9 mouse cellular contexts compared by ENCODE assay signal in the genomic region with DNA sequence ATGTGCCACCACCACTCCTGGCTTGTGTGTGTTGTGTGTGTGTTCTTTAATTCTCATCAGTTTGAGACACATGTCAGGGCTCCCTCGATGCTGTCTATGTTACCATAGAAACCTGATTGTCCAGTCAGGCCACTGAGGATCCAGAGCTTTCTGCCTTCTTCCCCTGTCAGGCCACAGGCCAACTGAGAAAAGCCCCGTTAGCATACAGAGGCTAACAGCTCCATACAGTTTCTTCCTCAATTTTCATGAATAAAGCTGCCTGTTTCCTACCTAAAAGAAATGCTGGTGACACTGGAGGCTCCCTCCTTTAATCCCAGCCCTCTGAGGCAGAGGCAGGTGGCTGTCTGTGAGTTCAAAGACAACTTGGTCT. TPM values are rescaled to one million over a fixed set of nuclear protein-coding genes. Genes with fewer than 3 reads are reported as not detected.
DNase-seq lines count a peak whose midpoint lies in the region; ATAC-seq and TF ChIP-seq lines count a peak whose summit lies in the region.
"Had no signal": no experiment of that assay in that cellular context is flagged by ENCODE, and none has a peak within 500 bp of the region (broad histone marks: within the 10 kb centered on the region; RNA-seq: fewer than 3 reads in every experiment).

No protein-coding gene starts in this region.

- H3K36me3 ChIP-seq in neural tube, embryonic 11.5 days (ENCODE audit: control insufficient read depth, insufficient read depth, low read length): peaks cover 8% of the 10 kb centered on the region
- H3K36me3 ChIP-seq in limb, embryonic 14.5 days (ENCODE audit: control insufficient read depth, insufficient read depth, low read length): peaks cover 40% of the 10 kb centered on the region
- peaks cover 19% of the 10 kb centered on the region for H3K36me3 ChIP-seq in stomach, embryonic 15.5 days

- WGBS in neural tube, embryonic 11.5 days: 64% methylated on average over 2 of the region's 2 CpGs
- whole genome bisulfite sequencing in limb, embryonic 14.5 days: 71% methylated on average over 2 of the region's 2 CpGs
- 63% methylated on average over 2 of the region's 2 CpGs for WGBS in stomach, embryonic 15.5 days

- peak; percentile 48 for DNase-seq in cerebellum, adult 11-12 months
- DNase-seq in cerebellum, adult 11 months: no peak
- no peak for DNase-seq in neural tube, embryonic 11.5 days (ENCODE audit: low spot score)
- DNase-seq in neural tube, embryonic 10.5 days (ENCODE audit: extremely low spot score, low spot score): no peak
- DNase-seq in limb, embryonic 14.5 days (ENCODE audit: low spot score): no peak
- no peak for DNase-seq in ovary, adult 18-20 months (ENCODE audit: low spot score)
- no peak for DNase-seq in testis, postnatal 14 days (ENCODE audit: low spot score)
- DNase-seq: lung, adult 18-20 months had no signal

- H3K4me2 ChIP-seq in neural tube, embryonic 11.5 days (ENCODE audit: low read depth): peak overlapping the region; percentile 85
- H3K4me2 ChIP-seq in limb, embryonic 14.5 days (replicated peaks; ENCODE audit: low read depth, low read length, severe bottlenecking): peak overlapping the region; percentile 91
- peak overlapping the region; percentile 86 for H3K4me2 ChIP-seq in stomach, embryonic 15.5 days

- H3K4me1 ChIP-seq in neural tube, embryonic 11.5 days (ENCODE audit: control insufficient read depth, insufficient read depth, low read length): peaks cover 26% of the 10 kb centered on the region
- H3K4me1 ChIP-seq in limb, embryonic 14.5 days (ENCODE audit: control insufficient read depth, insufficient read depth, low read length): peaks cover 26% of the 10 kb centered on the region
- peaks cover 48% of the 10 kb centered on the region for H3K4me1 ChIP-seq in stomach, embryonic 15.5 days

- no peak for ATAC-seq in neural tube, embryonic 11.5 days (ENCODE audit: insufficient read depth, low FRiP score, low TSS enrichment)
- ATAC-seq in limb, embryonic 14.5 days (ENCODE audit: low FRiP score, low read depth): no peak
- no peak for ATAC-seq in stomach, embryonic 15.5 days (ENCODE audit: insufficient read depth, low FRiP score, low read depth)

- H3K9ac ChIP-seq in neural tube, embryonic 11.5 days (ENCODE audit: low read length): peak overlapping the region; percentile 77; the same call in 1 of the 2 replicates
- peak overlapping the region; percentile 71; the same call in 1 of the 2 replicates for H3K9ac ChIP-seq in limb, embryonic 14.5 days (ENCODE audit: low read depth, low read length, severe bottlenecking)
- H3K9ac ChIP-seq in stomach, embryonic 15.5 days: no peak overlapping the region

- H3K4me3 ChIP-seq in neural tube, embryonic 11.5 days (ENCODE audit: low read depth, low read length): peak overlapping the region; percentile 63
- H3K4me3 ChIP-seq in limb, embryonic 14.5 days (replicated peaks; ENCODE audit: low read length): peak overlapping the region; percentile 63
- peak overlapping the region; percentile 64 for H3K4me3 ChIP-seq in stomach, embryonic 15.5 days (replicated peaks)

- no peak for TF ChIP-seq POLR2A in limb, embryonic 14.5 days (IDR thresholded peaks at IDR 0.05; ENCODE audit: borderline replicate concordance, extremely low read depth, insufficient read depth, insufficient read length)

- H3K27me3 ChIP-seq in neural tube, embryonic 11.5 days (ENCODE audit: control insufficient read depth, insufficient read depth, low read length): no peaks in the 10 kb centered on the region
- no peaks in the 10 kb centered on the region for H3K27me3 ChIP-seq in limb, embryonic 14.5 days (ENCODE audit: control insufficient read depth, insufficient read depth, low read length)
- no peaks in the 10 kb centered on the region for H3K27me3 ChIP-seq in stomach, embryonic 15.5 days (replicated peaks)

- no peaks in the 10 kb centered on the region for H3K9me3 ChIP-seq in neural tube, embryonic 11.5 days (ENCODE audit: control insufficient read depth, low read length)
- no peaks in the 10 kb centered on the region for H3K9me3 ChIP-seq in limb, embryonic 14.5 days (ENCODE audit: control insufficient read depth, low read length)
- H3K9me3 ChIP-seq in stomach, embryonic 15.5 days: no peaks in the 10 kb centered on the region

- no peak overlapping the region for H3K27ac ChIP-seq in neural tube, embryonic 11.5 days (ENCODE audit: low read depth, low read length)
- H3K27ac ChIP-seq in limb, embryonic 14.5 days (replicated peaks; ENCODE audit: low read depth, low read length): no peak overlapping the region
- H3K27ac ChIP-seq in stomach, embryonic 15.5 days: no peak overlapping the region

RNA-seq across cellular contexts. Expression of a gene that starts 1.2 kb away (rescaled TPM):
- 45.2 and 45.8 TPM in 2 replicates for polyA plus RNA-seq in neural tube, embryonic 11.5 days (2014; fragmentation: Nextera tagmentation; extraction: Ambion mirVana)
- polyA plus RNA-seq in limb, embryonic 14.5 days (2012; rRNA removed): 75.1 and 104 TPM in 2 replicates
- polyA plus RNA-seq in limb, embryonic 14.5 days (2014; fragmentation: Nextera tagmentation; extraction: Ambion mirVana): 22.8 and 32.2 TPM in 2 replicates
- polyA plus RNA-seq in stomach, embryonic 15.5 days (2015; fragmentation: Nextera tagmentation; extraction: Ambion mirVana): 26.9 and 27.2 TPM in 2 replicates

RNA-seq across cellular contexts. Expression of a gene that starts 7.2 kb away (rescaled TPM):
- 8.8 and 13.9 TPM in 2 replicates for polyA plus RNA-seq in neural tube, embryonic 11.5 days (2014; fragmentation: Nextera tagmentation; extraction: Ambion mirVana)
- polyA plus RNA-seq in limb, embryonic 14.5 days (2012; rRNA removed): 1.8 TPM in 2 replicates
- 0.66 and 0.75 TPM in 2 replicates for polyA plus RNA-seq in limb, embryonic 14.5 days (2014; fragmentation: Nextera tagmentation; extraction: Ambion mirVana)
- polyA plus RNA-seq in stomach, embryonic 15.5 days (2015; fragmentation: Nextera tagmentation; extraction: Ambion mirVana): 2.5 TPM in 2 replicates

RNA-seq across cellular contexts. Expression of a gene that starts 7.3 kb away (rescaled TPM):
- polyA plus RNA-seq in neural tube, embryonic 11.5 days (2014; fragmentation: Nextera tagmentation; extraction: Ambion mirVana): 9.5 and 10.3 TPM in 2 replicates
- polyA plus RNA-seq in limb, embryonic 14.5 days (2012; rRNA removed): 25.0 and 43.0 TPM in 2 replicates
- 6.9 and 8.2 TPM in 2 replicates for polyA plus RNA-seq in limb, embryonic 14.5 days (2014; fragmentation: Nextera tagmentation; extraction: Ambion mirVana)
- 8.5 and 8.6 TPM in 2 replicates for polyA plus RNA-seq in stomach, embryonic 15.5 days (2015; fragmentation: Nextera tagmentation; extraction: Ambion mirVana)

RNA-seq across cellular contexts. Expression of a gene that starts 10.7 kb away (rescaled TPM):
- polyA plus RNA-seq in neural tube, embryonic 11.5 days (2014; fragmentation: Nextera tagmentation; extraction: Ambion mirVana): 898 and 979 TPM in 2 replicates
- polyA plus RNA-seq in limb, embryonic 14.5 days (2012; rRNA removed): 909 and 1,375 TPM in 2 replicates
- polyA plus RNA-seq in limb, embryonic 14.5 days (2014; fragmentation: Nextera tagmentation; extraction: Ambion mirVana): 1,364 and 1,396 TPM in 2 replicates
- 1,278 and 1,319 TPM in 2 replicates for polyA plus RNA-seq in stomach, embryonic 15.5 days (2015; fragmentation: Nextera tagmentation; extraction: Ambion mirVana)

RNA-seq across cellular contexts. Expression of a gene that starts 18.5 kb away (rescaled TPM):
- polyA plus RNA-seq in neural tube, embryonic 11.5 days (2014; fragmentation: Nextera tagmentation; extraction: Ambion mirVana): 14.8 and 17.6 TPM in 2 replicates
- polyA plus RNA-seq in limb, embryonic 14.5 days (2012; rRNA removed): 14.8 and 16.4 TPM in 2 replicates
- 14.5 and 14.8 TPM in 2 replicates for polyA plus RNA-seq in limb, embryonic 14.5 days (2014; fragmentation: Nextera tagmentation; extraction: Ambion mirVana)
- polyA plus RNA-seq in stomach, embryonic 15.5 days (2015; fragmentation: Nextera tagmentation; extraction: Ambion mirVana): 33.5 and 34.6 TPM in 2 replicates
